Mouse (Mus musculus) pancreas, adult 10 weeks (tissue): Measurements from ENCODE around the gene Mon1a. TPM values are rescaled to one million over a fixed set of nuclear protein-coding genes. Genes with fewer than 3 reads are reported as not detected.

Experiments used
- polyA plus RNA-seq: library from polyadenylated mRNA; stranded (reverse); fragments of 350-450 nt; fragmentation: Illumina TruSeq; extraction: RNeasy Lipid Tissue Mini Kit (QIAGEN cat#74804); gene quantifications from one replicate; pipeline ENCODE4 v1.2.3, GENCODE M21; 2015; ENCODE audit warnings: low read depth, low replicate concordance; ENCODE audit not compliant: insufficient read depth

The Mon1a gene
- 9.7 TPM for polyA plus RNA-seq

DNA sequence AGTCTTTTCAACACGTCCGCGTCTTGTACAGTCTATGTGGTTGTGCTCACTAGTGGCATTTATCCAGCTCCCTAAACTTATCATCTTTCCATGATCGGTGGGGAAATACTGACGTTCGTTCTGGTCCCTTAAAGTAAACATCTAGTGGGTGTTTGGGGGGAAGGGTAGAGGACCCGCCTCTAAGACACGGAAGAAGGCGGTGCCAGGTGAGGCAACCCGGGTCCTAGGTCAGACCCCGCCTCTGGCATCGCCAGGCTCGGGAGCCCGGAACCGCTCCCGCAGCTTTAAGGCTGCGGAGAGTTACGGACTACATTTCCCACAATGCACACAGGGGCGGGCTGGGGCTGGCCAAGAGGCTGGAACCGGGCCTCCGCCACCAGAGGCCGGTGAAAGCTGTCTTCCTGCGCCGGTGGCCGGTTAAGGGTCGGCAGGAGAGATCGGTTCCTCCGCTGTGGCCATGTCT, at the start of gene Mon1a:
Mon1a (plus strand) TSS at position 348 of the 463 bp plus-strand sequence.

GRCm38 (mm10) chr9:107873137-107873536, 14.8 kb upstream of the Mon1a start, which contains the start of gene Rbm6:
Gene Rbm6 (minus strand): TSS chr9:107873237.

GRCm38 (mm10) chr9:107906252-107906966, 18.5 kb downstream of the Mon1a start, which contains the start of gene Mst1r:
Gene Mst1r (plus strand): TSS chr9:107906873.

GRCm38 (mm10) chr9:107928169-107928568, 40.2 kb downstream of the Mon1a start, which contains the start of gene Actl11:
Gene Actl11 (plus strand): TSS chr9:107928469.

GRCm38 (mm10) chr9:107935374-107935773, 47.4 kb downstream of the Mon1a start, which contains the start of gene Camkv:
Gene Camkv (plus strand): TSS chr9:107935674.

DNA sequence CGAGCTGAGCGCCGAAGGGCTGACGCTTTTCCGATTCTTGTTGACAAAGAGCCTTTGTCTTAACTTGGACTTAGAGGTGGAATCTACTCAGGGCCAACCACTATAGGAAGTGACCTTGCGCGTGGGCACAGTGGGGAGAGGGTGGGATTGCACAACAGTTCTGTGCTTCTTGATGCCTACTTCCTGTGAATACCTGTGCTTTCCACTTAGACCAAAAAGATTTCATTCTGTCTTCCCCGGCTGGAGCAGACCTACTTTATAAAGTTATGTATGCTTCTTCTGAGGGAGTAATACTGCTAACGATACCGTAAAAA, 61.9 kb downstream of the Mon1a start, which contains the start of gene Traip:
Traip (plus strand) TSS at position 215 of the 314 bp plus-strand sequence.

Other genes starting within 250 kb of the Mon1a start
- gene Slc38a3, start 218.6 kb upstream of the Mon1a start, polyA plus RNA-seq = 99.2 TPM
- gene Gnat1, start 208.4 kb upstream of the Mon1a start, polyA plus RNA-seq = not detected
- gene Sema3f, start 177.7 kb upstream of the Mon1a start, polyA plus RNA-seq = 19.9 TPM
- 36.6 TPM for gene Rbm5, start 117.2 kb upstream of the Mon1a start, polyA plus RNA-seq
- 27.2 TPM for gene Rbm6, start 14.9 kb upstream of the Mon1a start, polyA plus RNA-seq
- gene Mst1r, start 18.7 kb downstream of the Mon1a start, polyA plus RNA-seq = 3.4 TPM
- gene Actl11, start 40.3 kb downstream of the Mon1a start, polyA plus RNA-seq = not detected
- not detected for gene Camkv, start 47.5 kb downstream of the Mon1a start, polyA plus RNA-seq
- gene Traip, start 62.0 kb downstream of the Mon1a start, polyA plus RNA-seq = not detected
- gene Uba7, start 87.4 kb downstream of the Mon1a start, polyA plus RNA-seq = 17.0 TPM
- not detected for gene Gm20661, start 94.9 kb downstream of the Mon1a start, polyA plus RNA-seq
- gene Inka1, start 97.7 kb downstream of the Mon1a start, polyA plus RNA-seq = 3.5 TPM
- not detected for gene Cdhr4, start 104.3 kb downstream of the Mon1a start, polyA plus RNA-seq
- gene Gm20662, start 108.2 kb downstream of the Mon1a start, polyA plus RNA-seq = not detected
- 29.1 TPM for gene Ip6k1, start 114.3 kb downstream of the Mon1a start, polyA plus RNA-seq
- 11.7 TPM for gene Gmppb, start 161.1 kb downstream of the Mon1a start, polyA plus RNA-seq
- gene Amigo3, start 165.0 kb downstream of the Mon1a start, polyA plus RNA-seq = 1.6 TPM
- gene Mst1, start 192.3 kb downstream of the Mon1a start, polyA plus RNA-seq = not detected
- gene Rnf123, start 195.2 kb downstream of the Mon1a start, polyA plus RNA-seq = 23.7 TPM
- gene Apeh, start 206.5 kb downstream of the Mon1a start, polyA plus RNA-seq = 40.1 TPM